Mouse (Mus musculus) ovary, postnatal 36 days (tissue): ENCODE data around the gene Cd160.

Experiments used
- DNase-seq: peaks from one replicate; pipeline ENCODE4 v3.0.0; 2022; ENCODE audit warnings: low spot score, mixed read lengths

Cd160 gene

DNA sequence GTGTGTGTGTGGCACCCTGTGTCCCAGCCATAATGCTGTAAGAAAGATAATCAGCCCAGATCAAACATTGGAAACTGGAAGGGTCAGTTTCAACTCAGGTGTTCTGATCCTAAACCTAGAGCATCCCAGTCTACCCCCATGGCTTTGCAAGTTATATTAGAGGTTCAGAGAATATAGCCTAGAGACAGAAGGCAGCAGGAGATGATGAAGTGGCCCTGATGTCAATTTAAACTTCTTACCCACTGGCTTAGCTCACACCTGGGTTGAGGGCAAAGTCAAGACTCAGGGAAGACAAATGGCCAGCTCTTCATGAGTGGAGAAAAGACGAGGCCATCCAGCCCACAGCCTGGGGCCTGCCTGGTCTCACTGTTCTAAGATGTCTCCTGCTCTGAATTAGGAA, at the start of gene Cd160, which contains the start of gene Pdzk1:
Cd160 (minus strand) TSS at position 368 of the 400 bp plus-strand sequence.
Pdzk1 (plus strand) TSS at position 301 of the 400 bp plus-strand sequence.
- no peak for DNase-seq

DNA sequence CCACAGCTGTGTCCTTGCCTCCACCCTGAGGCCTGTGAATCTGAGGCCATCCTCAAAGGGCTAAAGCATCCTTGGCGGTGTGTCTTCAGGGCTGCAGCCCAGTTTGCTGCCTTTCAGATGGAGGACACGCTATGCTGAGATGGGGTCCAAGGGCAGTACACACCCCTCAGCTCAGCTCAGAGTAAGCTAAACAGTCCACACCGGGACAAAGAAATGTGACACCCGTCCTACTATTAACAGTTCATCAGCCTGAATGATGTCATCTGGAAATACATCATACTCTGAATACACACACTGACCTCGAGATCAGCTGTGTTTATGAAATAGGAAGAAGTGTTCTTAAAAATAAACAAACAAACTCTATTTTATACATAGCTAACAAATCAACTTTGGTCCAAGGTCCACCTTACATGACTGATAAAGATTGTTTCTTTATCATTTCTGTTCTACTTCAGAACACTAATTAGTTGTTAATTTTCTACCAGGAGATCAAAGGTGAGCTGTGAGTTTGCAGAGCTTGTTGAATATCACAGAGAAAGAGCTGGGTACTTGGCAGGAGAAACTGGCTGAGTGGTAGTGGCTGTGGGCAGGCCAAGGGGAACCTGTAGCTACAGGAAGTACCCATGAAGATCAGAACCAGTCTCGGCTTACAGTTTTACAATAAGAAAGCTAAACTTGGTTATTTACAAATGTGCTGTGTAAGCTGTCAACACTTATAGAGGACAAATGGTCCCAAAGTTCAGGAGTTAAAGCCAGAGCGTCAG, 45.8 kb upstream of the Cd160 start:
- no peak for DNase-seq

GRCm38 (mm10) chr3:96872501-96872900, 43.4 kb upstream of the Cd160 start:
- DNase-seq: no peak

DNA sequence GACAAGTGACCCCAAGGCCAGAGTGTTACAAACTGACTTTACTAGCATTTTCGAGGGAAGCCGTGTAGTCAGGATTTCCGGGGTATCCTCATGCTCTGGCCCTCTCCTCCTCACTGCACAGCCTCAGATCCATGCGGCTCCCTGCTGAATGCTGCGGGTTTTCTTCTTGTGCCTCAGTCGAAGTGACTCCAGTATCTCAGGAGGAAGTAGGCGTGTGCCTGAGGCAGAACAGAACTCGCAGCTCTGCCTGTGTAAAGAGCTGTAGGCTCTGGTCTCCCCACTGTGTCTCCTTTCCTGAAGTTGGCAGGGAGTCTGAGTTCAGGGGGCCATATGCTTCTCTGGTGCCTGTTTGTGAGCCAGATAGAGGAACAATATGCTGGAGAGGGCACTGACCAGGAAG, 41.9 kb upstream of the Cd160 start:
- DNase-seq: no peak

GRCm38 (mm10) chr3:96870270-96870669, 41.1 kb upstream of the Cd160 start:
- no peak for DNase-seq

GRCm38 (mm10) chr3:96869091-96869490, 39.9 kb upstream of the Cd160 start:
- peak; percentile 0 for DNase-seq

GRCm38 (mm10) chr3:96868566-96868965, 39.4 kb upstream of the Cd160 start:
- peak; percentile 1 for DNase-seq

GRCm38 (mm10) chr3:96867863-96868262, 38.7 kb upstream of the Cd160 start:
- DNase-seq: peak; percentile 1

GRCm38 (mm10) chr3:96860498-96860897, 31.3 kb upstream of the Cd160 start:
- DNase-seq: peak; percentile 1

DNA sequence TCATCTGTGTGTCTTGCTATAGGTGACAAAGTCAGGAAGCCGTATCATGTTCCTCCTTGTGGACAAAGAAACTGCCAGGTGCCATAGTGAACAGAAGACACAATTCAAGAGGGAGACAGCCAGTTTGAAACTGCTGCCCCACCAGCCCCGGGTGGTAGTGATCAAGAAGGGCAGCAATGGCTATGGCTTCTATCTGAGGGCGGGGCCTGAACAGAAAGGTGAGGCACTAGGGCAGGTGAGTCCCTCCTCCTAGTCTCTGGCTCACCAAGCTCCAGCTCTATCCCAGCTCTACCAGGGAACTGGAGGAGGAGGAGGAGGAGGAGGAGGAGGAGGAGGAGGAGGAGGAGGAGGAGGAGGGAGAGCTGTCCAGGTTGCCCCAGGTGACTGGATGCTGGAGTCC, 26.7 kb upstream of the Cd160 start:
- no peak for DNase-seq

DNA sequence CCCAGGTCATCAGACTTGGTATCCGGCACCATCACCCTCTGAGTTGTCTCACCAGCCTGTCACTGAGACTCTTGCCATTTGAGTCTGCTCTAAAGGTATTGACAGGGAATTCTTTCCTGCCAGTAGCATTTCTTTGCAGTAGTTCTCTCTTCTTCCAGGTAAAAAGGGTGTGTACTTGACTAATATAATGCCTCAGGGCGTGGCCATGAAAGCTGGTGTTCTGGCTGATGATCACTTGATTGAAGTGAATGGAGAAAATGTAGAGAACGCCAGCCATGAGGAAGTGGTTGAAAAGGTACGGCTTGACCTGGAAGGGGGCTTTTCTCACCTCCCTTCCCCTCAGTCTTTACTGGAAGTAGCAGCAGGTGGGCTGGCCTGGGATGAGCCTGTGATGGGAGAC, 25.2 kb upstream of the Cd160 start:
- DNase-seq: no peak

DNA sequence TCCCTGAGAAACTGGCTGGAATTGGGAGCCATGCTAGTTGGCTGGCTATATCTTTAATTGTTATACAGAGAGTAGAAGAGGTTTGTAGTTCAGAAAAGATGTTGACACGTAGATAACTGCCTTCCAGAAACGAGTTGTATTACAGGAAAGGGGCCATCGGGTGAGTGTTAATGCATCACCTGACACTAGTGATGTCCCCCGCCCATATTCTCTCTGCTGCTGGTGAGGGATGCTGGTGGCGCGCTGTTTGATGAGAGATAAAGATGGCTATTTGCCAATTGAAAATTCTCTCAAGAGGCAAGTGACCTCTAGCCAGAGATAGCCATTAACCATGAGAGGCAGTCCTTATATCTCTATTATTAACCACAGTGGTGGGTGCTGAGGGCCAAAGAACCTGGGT, 23.4 kb upstream of the Cd160 start:
- no peak for DNase-seq

GRCm38 (mm10) chr3:96849168-96849727, 20.1 kb upstream of the Cd160 start:
- no peak for DNase-seq

GRCm38 (mm10) chr3:96848470-96848869, 19.3 kb upstream of the Cd160 start:
- no peak for DNase-seq

- DNase-seq: no peak
Measured at GRCm38 (mm10) chr3:96847661-96848060, 18.5 kb upstream of the Cd160 start.

DNA sequence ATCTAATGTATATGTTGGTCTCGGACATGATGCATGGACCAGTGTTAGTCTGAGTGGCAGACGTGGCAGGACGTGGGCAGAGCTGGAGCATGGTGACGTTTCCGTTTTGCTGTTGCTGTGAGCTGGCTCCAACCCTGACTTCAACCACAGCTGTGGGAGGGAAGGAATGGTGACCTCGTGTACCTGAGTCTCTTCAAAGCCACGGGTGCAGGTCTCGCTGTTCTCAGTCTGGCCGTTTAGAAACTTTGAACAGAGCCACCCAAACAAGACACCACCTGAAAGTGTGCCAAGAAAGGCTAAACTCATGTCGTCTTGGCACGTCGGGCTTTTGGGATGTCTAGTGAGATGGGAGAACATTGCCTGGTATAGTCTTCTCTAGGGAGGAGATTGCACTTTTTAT, 17.8 kb upstream of the Cd160 start:
- DNase-seq: no peak

DNA sequence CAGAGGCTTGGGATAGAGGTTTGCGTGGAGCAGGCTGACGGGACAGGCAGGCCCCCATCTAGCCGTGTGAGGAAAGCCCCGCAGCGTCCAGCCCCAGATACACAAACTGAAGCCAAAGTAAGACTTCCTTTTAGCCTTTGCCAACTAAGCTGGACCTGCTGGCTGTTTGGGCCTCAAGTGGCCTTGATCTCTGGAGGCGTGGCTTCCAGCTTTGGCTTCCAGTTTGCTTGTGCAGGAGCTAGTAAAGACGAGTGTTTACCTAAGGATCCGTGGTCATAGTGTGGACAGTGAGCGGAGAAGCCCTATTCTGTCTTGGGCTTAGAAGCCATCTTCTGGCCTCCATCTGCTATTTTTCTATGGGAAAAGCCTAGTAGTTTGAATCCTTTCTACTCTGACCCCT, 16.7 kb upstream of the Cd160 start:
- peak; percentile 25 for DNase-seq

DNA sequence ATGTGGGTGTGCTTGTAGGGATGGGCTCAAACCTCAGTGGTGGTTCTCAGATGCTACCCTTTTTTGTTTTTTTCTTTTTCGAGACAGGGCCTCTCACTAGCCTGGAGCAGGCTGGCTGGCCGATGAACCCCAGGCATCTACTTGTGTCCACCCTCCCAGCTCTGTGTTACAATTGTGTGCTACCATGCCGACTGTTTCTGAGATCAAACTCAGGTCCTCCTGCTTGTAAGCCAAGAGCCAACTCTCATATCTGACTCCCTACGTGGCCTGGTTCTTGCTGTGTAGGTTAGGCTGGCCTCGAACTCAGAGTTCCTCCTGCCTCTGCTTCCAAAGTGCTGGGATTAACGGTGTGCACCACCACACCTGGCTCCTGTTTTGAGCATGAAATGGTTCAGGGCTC, 16.0 kb upstream of the Cd160 start:
- no peak for DNase-seq

DNA sequence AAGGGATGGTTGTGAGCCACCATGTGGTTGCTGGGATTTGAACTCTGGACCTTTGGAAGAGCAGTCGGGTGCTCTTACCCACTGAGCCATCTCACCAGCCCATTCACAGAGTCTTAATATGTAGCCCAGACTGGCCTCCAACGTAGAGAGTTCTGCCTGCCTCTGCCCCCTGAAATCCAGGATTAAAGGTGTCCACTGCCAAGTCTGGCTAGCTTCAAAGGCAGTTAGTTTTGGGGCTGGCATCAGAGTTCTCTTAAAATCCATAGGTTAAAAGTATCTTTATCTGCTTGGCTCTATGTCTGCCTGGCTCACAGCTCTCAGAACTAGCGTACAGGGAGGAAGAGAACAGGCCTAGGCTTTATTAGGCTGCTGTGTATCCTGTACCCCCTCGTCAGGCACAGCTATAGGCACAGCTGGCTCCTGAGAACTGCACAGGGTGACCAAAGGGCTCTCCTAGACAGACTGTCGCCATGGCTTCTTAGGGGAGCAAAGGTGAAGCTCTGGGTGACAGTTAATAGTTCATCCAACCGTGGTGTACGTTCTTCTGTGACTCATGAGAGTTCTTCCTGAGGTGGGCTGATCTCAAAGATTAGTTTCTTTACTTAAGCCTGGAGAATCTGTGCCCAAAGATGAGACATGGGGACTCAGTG, 10.0 kb upstream of the Cd160 start:
- DNase-seq: no peak

DNA sequence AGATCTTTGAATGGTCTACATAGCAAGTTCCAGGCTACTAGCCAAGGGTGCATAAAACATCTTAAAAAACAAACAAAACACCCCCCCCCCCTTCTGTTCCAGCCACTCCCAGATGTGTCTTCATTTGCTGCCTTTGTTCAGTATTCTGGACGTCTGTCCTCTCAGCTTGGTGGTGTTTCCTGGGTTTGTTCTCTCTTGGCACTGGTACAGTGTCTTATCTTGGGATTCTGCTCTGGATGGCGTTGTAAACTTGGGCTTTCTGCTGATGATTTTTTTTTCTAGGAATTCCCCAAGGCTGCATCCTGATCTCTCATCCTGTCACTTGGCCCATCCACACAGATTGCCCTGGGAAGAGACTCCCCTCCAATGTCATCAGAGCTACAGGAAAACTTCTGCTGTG, 7.3 kb upstream of the Cd160 start:
- no peak for DNase-seq

DNA sequence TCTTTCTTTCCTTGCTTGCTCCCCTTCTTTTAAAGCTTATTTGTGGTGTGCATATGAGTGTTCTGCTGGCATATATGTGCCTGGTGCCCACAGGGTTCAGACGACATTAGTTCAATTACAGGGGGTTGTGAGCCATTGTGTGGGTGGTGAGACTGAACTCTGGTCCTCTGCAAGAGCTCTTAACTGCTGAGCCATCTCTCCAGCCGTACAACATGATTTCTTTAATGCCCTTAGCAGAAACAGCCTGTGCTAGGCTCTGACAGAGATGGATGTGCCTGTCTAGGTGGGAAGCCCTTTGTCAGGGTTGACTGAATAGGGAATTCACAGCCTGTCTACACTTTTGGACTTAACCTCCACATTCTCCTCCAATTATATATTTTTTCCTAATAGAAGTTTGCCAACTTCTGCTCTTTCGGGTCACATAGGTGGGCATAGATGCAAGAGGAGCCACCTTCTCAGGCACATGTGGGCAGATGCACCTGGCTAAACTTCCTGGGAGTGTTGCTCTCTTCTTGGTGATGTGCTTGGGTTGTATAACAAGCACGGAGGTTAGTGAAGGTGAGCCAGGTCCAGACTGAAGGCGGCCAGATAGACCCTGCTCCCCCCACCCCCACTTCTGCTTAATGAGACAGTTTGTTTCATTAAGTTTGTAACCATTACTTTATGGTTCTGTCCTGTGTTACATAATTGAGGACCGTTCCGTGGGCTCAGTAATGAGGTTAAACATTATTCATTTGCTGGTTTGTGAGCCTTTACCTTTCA, 5.6 kb upstream of the Cd160 start:
- DNase-seq: no peak

DNA sequence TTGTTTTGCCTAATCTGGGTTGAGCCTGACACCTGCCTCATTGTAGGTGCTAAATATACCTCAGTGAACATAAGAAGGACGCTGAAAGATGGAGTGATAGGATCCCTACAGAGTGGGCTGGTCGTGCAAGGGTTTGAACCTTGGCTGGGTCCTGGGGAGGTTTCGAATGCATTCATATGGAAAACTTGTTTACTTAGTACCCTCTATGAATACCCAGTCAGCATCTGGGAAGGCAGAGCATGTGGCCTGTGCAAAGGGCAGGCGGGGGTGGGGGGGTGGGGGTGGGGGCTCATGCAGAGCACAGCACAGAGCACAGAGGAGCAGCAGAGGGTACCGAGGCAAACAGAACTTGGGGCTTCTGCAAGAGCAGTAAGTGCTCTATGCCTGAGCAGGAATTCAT, 3.8 kb upstream of the Cd160 start:
- no peak for DNase-seq

DNA sequence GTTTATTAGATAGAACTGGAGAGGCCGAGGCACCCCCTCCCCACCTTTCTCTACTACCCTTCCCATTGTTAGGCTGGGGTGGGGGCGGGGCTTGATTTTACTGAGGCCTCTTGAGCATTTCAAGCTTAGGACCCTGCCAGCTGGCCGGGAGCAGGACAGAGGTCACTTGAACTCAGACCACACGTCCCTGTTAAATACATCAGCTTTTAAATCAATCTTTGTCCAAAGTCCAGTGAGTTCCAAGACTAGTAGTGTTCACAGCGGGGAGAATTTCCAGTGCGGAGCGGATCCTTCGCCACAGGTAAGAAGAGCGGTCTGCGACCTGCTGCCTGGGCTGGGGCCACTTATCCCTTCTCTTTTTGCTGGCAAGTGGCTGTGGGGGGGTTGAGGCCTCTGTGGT, 705 bp upstream of the Cd160 start:
- DNase-seq: no peak
